ENCODE assay signal across 12 mouse cellular contexts in genomic region chr14:34500309-34500708, GRCm38 (mm10). TPM values are rescaled to one million over a fixed set of nuclear protein-coding genes. Genes with fewer than 3 reads are reported as not detected.
A peak's percentile ranks its signal among the peaks of the same experiment; 100 is the strongest.
DNase-seq lines count a peak whose midpoint lies in the region; ATAC-seq and TF ChIP-seq lines count a peak whose summit lies in the region.
"Had no signal": no experiment of that assay in that cellular context is flagged by ENCODE, and none has a peak within 500 bp of the region (broad histone marks: within the 10 kb centered on the region; RNA-seq: fewer than 3 reads in every experiment).

No protein-coding gene starts in this region.

- no peaks in the 10 kb centered on the region for H3K9me3 ChIP-seq in kidney, embryonic 14.5 days (ENCODE audit: control insufficient read depth, low read length)
- H3K9me3 ChIP-seq in embryonic facial prominence, embryonic 14.5 days (ENCODE audit: control insufficient read depth, low read length): no peaks in the 10 kb centered on the region
- no peaks in the 10 kb centered on the region for H3K9me3 ChIP-seq in hindbrain, postnatal 0 days (ENCODE audit: low read length)
- no peaks in the 10 kb centered on the region for H3K9me3 ChIP-seq in neural tube, embryonic 13.5 days

- no peak overlapping the region; the same call in 1 of the 2 replicates for H3K9ac ChIP-seq in kidney, embryonic 14.5 days (ENCODE audit: low read depth, low read length)
- peak overlapping the region; percentile 30; the same call in 1 of the 2 replicates for H3K9ac ChIP-seq in embryonic facial prominence, embryonic 14.5 days (ENCODE audit: low read depth, low read length)
- H3K9ac ChIP-seq in hindbrain, postnatal 0 days (replicated peaks; ENCODE audit: low read length): no peak overlapping the region
- H3K9ac ChIP-seq in neural tube, embryonic 13.5 days: no peak overlapping the region

- H3K27me3 ChIP-seq in kidney, embryonic 14.5 days (ENCODE audit: control insufficient read depth, insufficient read depth, low read length): no peaks in the 10 kb centered on the region
- H3K27me3 ChIP-seq in embryonic facial prominence, embryonic 14.5 days (replicated peaks; ENCODE audit: control insufficient read depth, insufficient read depth, low read length): no peaks in the 10 kb centered on the region
- no peaks in the 10 kb centered on the region for H3K27me3 ChIP-seq in hindbrain, postnatal 0 days (ENCODE audit: insufficient read depth, low read length)
- H3K27me3 ChIP-seq in neural tube, embryonic 13.5 days: no peaks in the 10 kb centered on the region

- WGBS in kidney, embryonic 14.5 days: 4% methylated on average over 4 of the region's 4 CpGs
- 8% methylated on average over 4 of the region's 4 CpGs for WGBS in embryonic facial prominence, embryonic 14.5 days
- 5% methylated on average over 4 of the region's 4 CpGs for WGBS in hindbrain, postnatal 0 days
- whole genome bisulfite sequencing in neural tube, embryonic 13.5 days: 6% methylated on average over 4 of the region's 4 CpGs

- H3K4me1 ChIP-seq in kidney, embryonic 14.5 days (ENCODE audit: control insufficient read depth, insufficient read depth, low read length): peaks cover 10% of the 10 kb centered on the region; the same call in 1 of the 2 replicates
- H3K4me1 ChIP-seq in embryonic facial prominence, embryonic 14.5 days (ENCODE audit: control insufficient read depth, insufficient read depth, low read length): peaks cover 46% of the 10 kb centered on the region
- H3K4me1 ChIP-seq in hindbrain, postnatal 0 days (ENCODE audit: insufficient read depth, low read length): peaks cover 10% of the 10 kb centered on the region; the same call in 1 of the 2 replicates
- H3K4me1 ChIP-seq in neural tube, embryonic 13.5 days (replicated peaks): peaks cover 38% of the 10 kb centered on the region

- peak overlapping the region; percentile 58 for H3K4me2 ChIP-seq in kidney, embryonic 14.5 days (replicated peaks; ENCODE audit: low read depth, low read length)
- peak overlapping the region; percentile 65 for H3K4me2 ChIP-seq in embryonic facial prominence, embryonic 14.5 days (ENCODE audit: low read depth, low read length)
- H3K4me2 ChIP-seq in hindbrain, postnatal 0 days (ENCODE audit: low read depth, low read length): peak overlapping the region; percentile 76
- H3K4me2 ChIP-seq in neural tube, embryonic 13.5 days: peak overlapping the region; percentile 70

- H3K36me3 ChIP-seq in kidney, embryonic 14.5 days (ENCODE audit: control insufficient read depth, insufficient read depth, low read length): no peaks in the 10 kb centered on the region
- no peaks in the 10 kb centered on the region for H3K36me3 ChIP-seq in embryonic facial prominence, embryonic 14.5 days (ENCODE audit: control insufficient read depth, insufficient read depth, low read length)
- H3K36me3 ChIP-seq in hindbrain, postnatal 0 days (ENCODE audit: insufficient read depth, low read length): no peaks in the 10 kb centered on the region
- no peaks in the 10 kb centered on the region for H3K36me3 ChIP-seq in neural tube, embryonic 13.5 days
- H3K36me3 ChIP-seq: G1E had no signal

- no peak overlapping the region for H3K27ac ChIP-seq in kidney, embryonic 14.5 days (ENCODE audit: low read depth, low read length)
- no peak overlapping the region for H3K27ac ChIP-seq in embryonic facial prominence, embryonic 14.5 days (replicated peaks; ENCODE audit: low read depth, low read length)
- no peak overlapping the region for H3K27ac ChIP-seq in hindbrain, postnatal 0 days
- no peak overlapping the region for H3K27ac ChIP-seq in neural tube, embryonic 13.5 days (replicated peaks)

- ATAC-seq in kidney, embryonic 14.5 days (ENCODE audit: low FRiP score, low TSS enrichment): no peak
- no peak for ATAC-seq in embryonic facial prominence, embryonic 14.5 days (ENCODE audit: low read depth)
- ATAC-seq in hindbrain, postnatal 0 days: no peak
- no peak for ATAC-seq in neural tube, embryonic 13.5 days (ENCODE audit: low read depth)

- peak overlapping the region; percentile 94; the same call in 1 of the 2 replicates for H3K4me3 ChIP-seq in kidney, embryonic 14.5 days (ENCODE audit: low read length)
- peak overlapping the region; percentile 98 for H3K4me3 ChIP-seq in embryonic facial prominence, embryonic 14.5 days (ENCODE audit: low read depth, low read length)
- peak overlapping the region; percentile 95 for H3K4me3 ChIP-seq in hindbrain, postnatal 0 days (ENCODE audit: low read length)
- H3K4me3 ChIP-seq in neural tube, embryonic 13.5 days: peak overlapping the region; percentile 87

- no peak for TF ChIP-seq CTCF in hindbrain, postnatal 0 days (IDR thresholded peaks at IDR 0.05; ENCODE audit: low read depth)

- no peak for DNase-seq in kidney, postnatal 10 days
- DNase-seq in embryonic facial prominence, embryonic 14.5 days (ENCODE audit: low spot score): no peak
- peak; percentile 35 for DNase-seq in hindbrain, postnatal 0 days (ENCODE audit: low spot score)
- DNase-seq in adrenal gland, adult 8-10 months: no peak
- DNase-seq in B cell, adult 2 months: no peak
- no peak for DNase-seq in frontal cortex, adult 2 months (ENCODE audit: extremely low spot score in 1 of 2, low spot score in 1 of 2)
- DNase-seq: cerebellum, adult 18-20 months; thymus, postnatal 36 days had no signal

RNA-seq across cellular contexts. Expression of gene Bmpr1a, which starts 2.8 kb away (rescaled TPM):
- 41.7 and 65.8 TPM in 2 replicates for polyA plus RNA-seq in kidney, embryonic 14.5 days (2014; fragmentation: Nextera tagmentation; extraction: Ambion mirVana)
- polyA plus RNA-seq in embryonic facial prominence, embryonic 14.5 days (2014; fragmentation: Nextera tagmentation; extraction: Ambion mirVana): 65.0 and 68.7 TPM in 2 replicates
- 52.5 and 53.8 TPM in 2 replicates for total RNA-seq in hindbrain, postnatal 0 days (2014; rRNA removed)
- polyA plus RNA-seq in hindbrain, postnatal 0 days (2015; fragmentation: Nextera tagmentation; extraction: Ambion mirVana): 20.6 and 21.1 TPM in 2 replicates
- 22.6 and 26.4 TPM in 2 replicates for polyA plus RNA-seq in neural tube, embryonic 13.5 days (2015; fragmentation: Nextera tagmentation; extraction: Ambion mirVana)
- 10 to 100 TPM; 60.5 to 74.7 (median 67.1) TPM for total RNA-seq in adrenal gland, adult 8-10 months (2022)
- polyA plus RNA-seq in frontal cortex, adult 2 months (2012; rRNA removed): 23.8 and 28.0 TPM in 2 replicates
- polyA plus RNA-seq: G1E had no signal

RNA-seq across cellular contexts. Expression of gene 9230112D13Rik, which starts 22.3 kb away (rescaled TPM):
- not detected in 2 replicates for polyA plus RNA-seq in kidney, embryonic 14.5 days (2014; fragmentation: Nextera tagmentation; extraction: Ambion mirVana)
- polyA plus RNA-seq in embryonic facial prominence, embryonic 14.5 days (2014; fragmentation: Nextera tagmentation; extraction: Ambion mirVana): not detected in 2 replicates
- not detected in 2 replicates for total RNA-seq in hindbrain, postnatal 0 days (2014; rRNA removed)
- polyA plus RNA-seq in hindbrain, postnatal 0 days (2015; fragmentation: Nextera tagmentation; extraction: Ambion mirVana): not detected in 2 replicates
- polyA plus RNA-seq in neural tube, embryonic 13.5 days (2015; fragmentation: Nextera tagmentation; extraction: Ambion mirVana): not detected in 2 replicates
- total RNA-seq in adrenal gland, adult 8-10 months (2022): not detected
- polyA plus RNA-seq in frontal cortex, adult 2 months (2012; rRNA removed): not detected in 2 replicates
- total RNA-seq: G1E had no signal
- polyA plus RNA-seq: G1E; large intestine, adult 2 months had no signal
